ENCODE assay signal across 15 mouse cellular contexts in the genomic region with DNA sequence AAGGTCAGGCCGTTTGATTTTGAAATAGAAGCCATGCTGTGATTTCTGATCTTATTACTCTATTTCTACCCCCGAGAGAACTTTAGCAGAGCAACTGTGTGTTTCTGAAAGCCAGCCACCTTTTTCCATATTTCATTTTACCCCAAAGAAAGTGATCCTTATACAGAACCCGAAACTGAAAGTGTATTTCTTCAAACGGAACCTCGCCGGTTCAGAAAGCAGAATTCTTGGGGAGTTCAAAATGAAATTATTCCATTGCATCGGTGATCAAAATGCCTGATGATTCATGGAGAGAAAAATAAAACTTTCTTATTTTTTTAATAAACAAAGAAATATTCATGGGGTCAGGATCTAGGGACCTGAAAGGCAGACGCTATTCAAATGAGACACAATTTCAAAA.
"Had no signal": no experiment of that assay in that cellular context is flagged by ENCODE, and none has a peak within 500 bp of the region (broad histone marks: within the 10 kb centered on the region; RNA-seq: fewer than 3 reads in every experiment).

No protein-coding gene starts in this region.

- H3K9ac ChIP-seq: liver, embryonic 13.5 days; liver, postnatal 0 days; lung, embryonic 15.5 days; midbrain, embryonic 15.5 days; neural tube, embryonic 12.5 days had no signal

- H3K27me3 ChIP-seq: liver, embryonic 13.5 days; lung, embryonic 15.5 days; midbrain, embryonic 15.5 days; neural tube, embryonic 12.5 days had no signal

- H3K36me3 ChIP-seq: liver, embryonic 13.5 days; lung, embryonic 15.5 days; midbrain, embryonic 15.5 days; neural tube, embryonic 12.5 days had no signal

- H3K4me1 ChIP-seq: liver, embryonic 13.5 days; lung, embryonic 15.5 days had no signal

- DNase-seq: kidney, postnatal 4 days; liver; liver, embryonic 13.5 days; liver, postnatal 0 days; lung, postnatal 14 days; thymus, adult 2 months; thymus, postnatal 25 days had no signal

- H3K4me3 ChIP-seq: left cerebral cortex, adult 2 months; liver, embryonic 13.5 days; lung, embryonic 15.5 days; megakaryocyte, embryonic 14.5 days; midbrain, embryonic 15.5 days; neural tube, embryonic 12.5 days had no signal

- H3K4me2 ChIP-seq: liver, embryonic 13.5 days; lung, embryonic 15.5 days; midbrain, embryonic 11.5 days; midbrain, embryonic 15.5 days; neural tube, embryonic 12.5 days had no signal

- H3K9me3 ChIP-seq: liver, embryonic 13.5 days; lung, embryonic 15.5 days; megakaryocyte, embryonic 14.5 days; midbrain, embryonic 15.5 days; neural tube, embryonic 12.5 days had no signal

- H3K27ac ChIP-seq: kidney, postnatal 0 days; left cerebral cortex, adult 2 months; liver, embryonic 13.5 days; lung, embryonic 15.5 days; macrophage; midbrain, embryonic 15.5 days; neural tube, embryonic 12.5 days had no signal

- ATAC-seq: liver, postnatal 0 days; midbrain, embryonic 15.5 days had no signal
